Comparison of ENCODE assay signal across 14 mouse cellular contexts in genomic region chr13:71649876-71650275, GRCm38 (mm10).
"Had no signal": no experiment of that assay in that cellular context is flagged by ENCODE, and none has a peak within 500 bp of the region (broad histone marks: within the 10 kb centered on the region; RNA-seq: fewer than 3 reads in every experiment).

No protein-coding gene starts in this region.

- H3K27ac ChIP-seq: limb, embryonic 15.5 days; liver, embryonic 12.5 days; lung, embryonic 15.5 days; macrophage; midbrain, embryonic 15.5 days; neural tube, embryonic 12.5 days; stomach, embryonic 15.5 days had no signal

- H3K4me3 ChIP-seq: limb, embryonic 15.5 days; liver, embryonic 12.5 days; lung, embryonic 15.5 days; megakaryocyte, embryonic 14.5 days; midbrain, embryonic 15.5 days; neural tube, embryonic 12.5 days; stomach, embryonic 15.5 days had no signal

- H3K4me1 ChIP-seq: limb, embryonic 15.5 days; liver, embryonic 12.5 days; lung, embryonic 15.5 days; megakaryocyte, embryonic 14.5 days; stomach, embryonic 15.5 days had no signal

- DNase-seq: layer of hippocampus, adult 9-11 months; layer of hippocampus, postnatal 36 days; lung, postnatal 14 days; right cerebral cortex, postnatal 14 days; thymus, adult 2 months; thymus, postnatal 36 days had no signal

- H3K36me3 ChIP-seq: limb, embryonic 15.5 days; liver, embryonic 12.5 days; lung, embryonic 15.5 days; midbrain, embryonic 15.5 days; neural tube, embryonic 12.5 days; stomach, embryonic 15.5 days had no signal

- H3K27me3 ChIP-seq: limb, embryonic 15.5 days; liver, embryonic 12.5 days; megakaryocyte, embryonic 14.5 days; neural tube, embryonic 12.5 days; stomach, embryonic 15.5 days had no signal
